Mouse (Mus musculus) thymus, postnatal 36 days (tissue): Measurements from ENCODE around the gene Cops9.

Experiments used
- DNase-seq, 2 experiments: peaks; one replicate each; pipeline ENCODE4 v3.0.0; 2022; ENCODE audit warnings: mixed read lengths in 2 of 2

Gene Cops9

DNA sequence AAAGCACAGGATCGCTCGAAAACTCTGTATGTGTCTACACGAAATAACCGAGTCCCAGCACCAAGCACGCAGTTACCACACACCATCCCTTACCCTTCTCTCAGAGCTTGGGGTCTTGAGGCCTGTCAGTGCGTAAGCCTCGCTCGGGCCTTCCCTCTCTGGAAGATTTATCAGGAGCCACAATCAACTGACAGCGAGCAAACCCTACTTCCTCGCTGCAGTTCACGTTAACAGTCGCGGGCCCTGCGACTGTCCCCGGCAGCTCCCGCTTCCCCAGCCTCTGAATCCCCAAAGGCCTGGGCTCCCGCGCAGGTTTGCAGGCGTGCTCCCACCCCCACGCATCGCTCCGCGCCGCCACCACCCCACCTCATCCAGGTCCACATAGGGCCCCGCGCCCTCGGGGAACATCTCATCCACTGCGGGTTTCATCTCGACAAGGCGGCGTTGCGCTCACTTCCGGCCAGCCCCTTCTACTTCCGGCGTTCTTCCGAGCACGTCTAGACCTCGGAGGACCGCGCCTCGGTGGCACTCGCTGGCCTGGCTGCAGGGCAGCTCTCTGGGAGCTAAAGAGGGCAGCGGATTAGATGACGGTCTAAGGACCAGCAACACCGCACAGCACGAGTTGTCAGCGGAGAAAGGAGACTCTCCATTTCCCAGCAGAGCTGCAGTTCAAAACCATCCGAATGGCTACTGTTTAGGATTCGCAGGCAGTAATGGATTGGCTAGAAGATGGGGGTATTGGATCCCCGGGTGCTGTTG, at the start of gene Cops9:
Gene Cops9 (minus strand): TSS at position 472 of the 759 bp plus-strand sequence.
- peak; percentile 82 to 84 for DNase-seq

DNA sequence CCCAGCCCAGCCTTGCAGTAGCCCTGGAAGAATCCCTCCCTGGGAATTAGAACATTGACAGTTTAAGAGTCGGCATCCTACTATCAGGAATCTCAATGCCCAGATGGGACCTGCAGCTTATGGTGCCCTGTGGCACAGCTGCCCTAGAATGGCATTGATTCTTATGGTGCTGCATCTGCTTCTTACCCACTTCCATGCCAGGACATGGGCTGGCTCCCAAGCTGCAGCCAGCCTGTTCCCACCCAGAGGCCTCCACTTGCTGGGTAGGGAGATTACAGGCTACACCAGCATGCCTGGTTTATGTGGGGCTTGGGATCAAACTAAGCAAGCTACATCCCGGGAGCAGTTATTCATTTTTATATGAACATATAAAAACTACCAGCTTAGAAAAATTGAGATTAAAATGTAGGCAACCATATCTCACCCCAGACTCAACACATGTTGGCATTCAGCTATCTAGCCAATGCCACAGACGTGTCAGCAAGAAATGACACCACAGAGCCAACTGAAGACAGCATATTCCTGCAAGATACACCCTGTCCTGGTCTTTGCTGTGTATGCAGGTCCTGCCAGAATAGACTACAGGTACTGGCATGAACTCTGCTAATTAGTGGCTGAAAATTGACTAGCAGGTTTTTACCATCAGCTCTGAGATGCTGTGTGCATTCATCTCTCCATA, 49.5 kb upstream of the Cops9 start:
- no peak for DNase-seq

DNA sequence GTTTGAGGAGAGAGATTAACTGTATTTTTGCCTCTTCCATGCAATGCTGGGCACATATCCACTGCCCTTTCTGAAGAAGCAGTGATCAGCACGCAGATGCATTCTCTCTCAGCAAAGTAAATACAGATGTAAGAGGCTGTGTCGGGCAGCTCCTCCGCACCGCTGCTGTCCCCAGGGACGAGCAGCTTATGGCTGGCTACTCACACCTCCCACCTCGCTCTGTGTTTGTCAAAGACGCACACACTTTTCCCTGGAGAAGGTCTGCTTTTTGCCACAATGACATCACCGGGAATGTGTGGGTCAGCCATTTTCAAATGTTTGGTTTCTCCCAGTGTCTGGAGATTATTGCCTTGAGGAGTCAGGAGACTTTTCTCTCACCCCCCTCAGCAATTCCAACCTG, 45.2 kb upstream of the Cops9 start:
- DNase-seq = no peak

DNA sequence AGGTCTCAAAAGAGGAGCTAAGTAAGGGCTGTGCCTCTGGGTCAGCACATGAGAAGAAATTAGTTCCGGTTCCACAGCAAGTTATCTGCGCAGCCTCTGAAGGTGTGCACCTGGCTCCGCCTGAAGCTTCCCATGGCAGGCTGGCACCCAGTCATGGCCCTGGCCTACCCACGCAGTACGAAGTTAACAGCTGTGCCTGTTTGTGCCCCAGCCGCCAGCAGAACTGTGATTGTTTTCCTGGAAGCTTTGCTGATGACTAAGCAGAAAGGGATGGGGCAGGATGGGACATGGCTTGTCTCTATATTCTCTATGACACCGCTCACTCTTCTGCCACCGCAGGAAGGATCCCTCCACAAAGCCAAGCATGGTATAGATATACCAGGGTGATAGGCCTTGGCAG, 41.4 kb upstream of the Cops9 start:
- DNase-seq = no peak

DNA sequence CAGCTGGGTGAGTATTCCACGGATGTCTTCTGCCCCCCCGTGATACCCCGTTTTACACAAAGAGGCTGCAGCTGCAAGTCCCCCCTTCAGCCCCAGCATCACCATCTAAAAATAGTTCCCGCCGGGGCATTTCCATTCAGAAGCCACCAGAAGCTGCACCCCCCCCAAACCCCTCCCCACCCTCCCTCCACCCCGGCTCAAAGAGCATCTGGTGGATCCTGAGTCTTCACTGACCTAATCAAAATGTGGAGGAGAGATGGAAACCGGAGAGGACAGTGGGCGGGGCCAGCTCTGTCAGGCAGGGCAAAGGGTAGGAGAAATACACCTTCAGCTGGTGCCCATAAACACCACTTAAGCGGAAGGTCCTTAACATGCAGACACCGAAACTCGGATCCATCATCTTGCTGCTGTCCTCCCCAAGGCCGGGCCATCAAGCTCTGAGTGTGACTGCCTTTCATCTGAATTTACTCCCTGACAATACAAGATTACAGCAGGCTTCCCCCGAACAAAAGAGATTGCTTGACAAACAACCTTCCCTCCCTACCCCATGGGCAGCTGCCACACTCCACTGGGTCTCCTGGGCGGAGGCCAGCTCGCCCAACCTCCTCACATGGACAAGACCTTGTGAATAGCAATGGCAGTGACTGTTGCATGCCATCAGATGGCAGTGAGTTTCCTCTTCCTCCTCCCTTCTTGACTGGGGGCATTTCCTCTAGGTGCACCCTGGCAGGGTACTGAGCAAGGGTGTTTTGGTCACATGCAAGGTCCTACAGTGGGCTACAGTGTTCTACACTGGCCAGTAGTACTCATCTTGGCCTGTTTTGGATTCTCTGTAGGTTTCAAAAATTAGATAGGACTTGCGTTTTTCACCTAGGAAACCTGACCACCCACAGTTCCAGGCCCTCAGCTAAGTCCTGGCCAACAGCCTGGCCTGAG, 39.2 kb upstream of the Cops9 start:
- no peak for DNase-seq

DNA sequence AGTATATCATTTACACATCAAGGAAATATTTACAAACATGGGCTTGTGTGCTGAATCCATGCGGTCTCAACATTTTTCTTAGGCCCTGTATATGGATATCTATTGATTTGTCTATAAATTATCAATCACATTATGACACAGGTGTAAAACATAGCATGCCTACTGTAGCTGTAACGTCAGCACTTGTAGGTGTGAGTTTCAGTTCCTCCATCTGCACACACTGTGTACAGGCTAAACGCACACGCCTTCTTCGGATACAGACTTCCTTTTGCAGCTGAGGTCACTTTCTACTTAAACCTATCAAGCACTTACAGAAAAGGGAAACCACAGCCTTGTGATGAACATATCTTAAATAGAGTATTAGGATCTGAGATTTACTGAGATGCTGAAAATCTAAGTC, 37.0 kb upstream of the Cops9 start:
- DNase-seq = no peak

DNA sequence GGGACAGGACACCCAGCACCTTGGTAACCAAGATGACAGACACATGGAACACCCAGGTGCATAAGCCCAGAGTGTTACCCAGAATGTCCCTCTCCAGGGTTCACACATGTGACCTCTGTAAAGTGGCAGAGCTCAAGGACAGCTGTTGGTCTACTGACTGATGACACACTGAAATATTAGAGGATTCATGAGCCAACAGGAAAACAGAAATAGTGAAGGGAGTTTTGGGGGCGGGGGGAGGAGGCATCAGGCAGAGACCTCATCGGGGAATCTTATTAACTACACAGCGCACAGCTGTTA, 34.8 kb upstream of the Cops9 start:
- DNase-seq = no peak

DNA sequence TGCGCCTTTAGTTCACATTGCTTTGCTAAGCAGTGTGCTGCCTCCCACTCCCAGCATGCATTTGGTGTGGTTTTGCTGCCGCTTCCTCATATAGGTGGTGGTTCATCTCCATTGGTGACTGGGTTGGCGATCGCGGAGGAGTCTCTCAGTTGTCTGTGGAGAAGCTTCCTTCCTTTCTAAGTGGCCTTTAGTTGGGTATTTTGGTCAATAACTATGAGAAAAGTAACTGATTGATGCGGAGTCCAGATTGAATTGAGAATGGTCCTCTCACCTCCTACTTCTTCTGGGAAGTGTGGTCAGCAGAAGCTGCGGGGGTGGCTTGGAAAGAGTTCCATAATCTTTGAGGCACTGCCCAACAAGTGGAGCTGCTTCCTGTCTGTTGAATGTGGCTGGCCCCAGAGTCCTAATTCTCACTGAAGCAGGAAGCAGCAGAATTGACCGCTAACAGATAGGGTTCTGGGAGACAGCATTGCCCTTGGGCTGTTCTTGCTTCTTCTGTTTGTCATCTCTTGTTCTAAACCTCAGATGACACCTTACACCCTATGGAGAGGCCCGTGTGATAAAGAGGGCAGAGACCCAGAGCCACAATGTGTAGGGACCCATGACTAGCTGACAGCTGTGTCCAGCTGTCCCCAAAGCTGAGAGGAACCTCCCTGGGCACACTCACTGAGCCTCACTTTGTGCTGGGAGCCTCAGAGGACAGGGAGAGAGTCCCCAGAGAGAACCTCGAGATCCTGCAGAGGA, 34.3 kb upstream of the Cops9 start:
- no peak for DNase-seq

DNA sequence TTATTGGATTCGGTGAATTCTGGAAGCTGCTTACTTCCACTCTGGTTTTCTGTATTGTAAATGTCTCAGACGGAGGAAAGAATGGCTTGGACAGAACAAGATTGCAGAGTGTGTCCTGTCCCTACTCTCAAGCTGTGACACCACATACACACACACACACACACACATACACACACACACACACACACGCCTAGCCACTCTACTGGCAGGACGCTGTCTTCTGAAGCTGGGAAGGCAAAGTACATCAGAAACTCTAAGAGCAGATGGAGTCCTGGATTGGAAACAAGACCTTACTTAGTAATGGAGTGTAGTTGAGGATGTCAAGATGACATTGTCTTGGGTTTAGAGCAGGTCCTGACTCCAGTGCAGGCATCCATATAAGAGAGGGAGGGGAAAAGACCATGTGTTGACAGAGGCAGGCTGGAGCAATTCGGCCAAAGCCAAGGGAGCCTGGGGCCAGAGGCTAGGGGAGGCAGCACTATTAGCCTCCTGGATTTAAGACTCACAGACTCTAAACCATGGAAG, 31.5 kb upstream of the Cops9 start:
- no peak for DNase-seq

DNA sequence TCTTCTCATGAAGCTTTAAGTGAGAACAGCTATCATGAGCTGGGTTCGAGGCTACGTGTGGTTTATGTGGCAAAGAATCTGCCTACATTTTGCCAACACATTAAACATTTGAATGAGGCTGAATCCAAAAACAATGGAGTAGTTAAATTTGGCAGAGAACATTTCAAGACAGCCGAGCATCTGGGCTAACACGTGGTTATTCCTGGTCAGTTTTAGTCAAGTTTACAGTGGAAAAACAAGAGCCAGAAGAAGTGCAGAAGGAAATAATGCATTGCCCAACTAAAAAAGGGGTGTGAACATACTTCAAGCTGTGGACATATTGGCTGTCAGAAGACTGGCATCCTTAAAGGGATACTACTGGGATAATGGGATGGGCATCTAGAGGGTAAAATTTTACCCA, 29.5 kb upstream of the Cops9 start:
- no peak for DNase-seq

DNA sequence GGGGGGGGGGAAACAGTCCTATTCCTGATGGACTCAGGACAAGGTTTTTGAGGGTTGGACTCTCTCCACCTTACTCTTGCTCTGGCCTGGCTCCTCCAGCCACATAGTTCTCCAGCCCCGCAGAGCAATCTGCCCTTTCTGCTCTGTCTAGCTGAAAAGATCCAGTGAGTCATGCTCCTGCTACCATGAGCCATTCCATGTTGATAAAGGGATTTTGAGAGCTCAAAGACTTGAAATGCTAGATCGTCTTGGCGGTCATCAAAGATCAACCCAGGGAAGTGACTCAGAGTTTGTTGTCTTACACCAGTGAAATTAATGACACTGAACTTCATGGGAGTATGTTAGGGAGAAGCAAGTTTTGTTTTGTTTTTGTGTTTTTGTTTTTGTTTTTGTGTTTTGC, 27.6 kb upstream of the Cops9 start:
- DNase-seq = no peak

DNA sequence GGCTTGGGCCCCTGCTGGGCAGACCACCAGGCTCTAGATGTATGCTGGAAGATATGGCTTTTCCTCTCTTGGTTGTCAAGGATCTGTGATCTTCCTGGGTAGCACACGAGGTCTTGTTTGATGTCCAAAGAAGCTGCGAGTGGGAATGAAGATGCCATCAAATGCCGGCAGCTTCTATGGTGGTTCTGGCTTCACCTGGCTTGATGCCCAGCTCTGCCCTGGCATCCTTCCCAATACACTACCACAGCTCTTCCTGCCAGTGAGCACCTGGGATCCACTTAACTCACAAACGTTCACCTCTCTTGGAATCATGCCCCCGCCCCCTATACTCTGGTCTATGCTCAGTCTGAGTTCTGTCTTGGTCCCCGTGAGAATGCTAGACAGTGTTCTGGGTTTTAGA, 25.3 kb upstream of the Cops9 start:
- no peak for DNase-seq

DNA sequence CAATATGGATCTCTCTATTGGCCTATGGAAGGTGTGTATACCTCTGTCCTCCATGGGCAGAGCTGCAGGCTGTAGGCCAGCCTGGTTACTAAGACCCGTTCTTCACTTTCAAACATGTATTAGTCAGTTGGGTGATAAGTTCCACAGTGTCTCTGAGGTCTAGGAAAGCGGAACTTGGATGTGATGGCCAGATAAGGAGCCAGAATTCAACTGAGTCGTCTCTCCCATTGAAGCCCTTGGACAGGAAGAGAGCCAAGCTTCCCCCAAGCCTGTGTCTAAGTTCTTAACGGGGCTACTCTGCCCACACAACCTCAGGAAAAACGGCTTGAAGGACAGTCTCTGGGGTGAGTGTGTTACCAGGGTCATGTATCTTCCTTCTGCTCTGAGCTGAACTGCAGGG, 17.6 kb upstream of the Cops9 start:
- DNase-seq = no peak

DNA sequence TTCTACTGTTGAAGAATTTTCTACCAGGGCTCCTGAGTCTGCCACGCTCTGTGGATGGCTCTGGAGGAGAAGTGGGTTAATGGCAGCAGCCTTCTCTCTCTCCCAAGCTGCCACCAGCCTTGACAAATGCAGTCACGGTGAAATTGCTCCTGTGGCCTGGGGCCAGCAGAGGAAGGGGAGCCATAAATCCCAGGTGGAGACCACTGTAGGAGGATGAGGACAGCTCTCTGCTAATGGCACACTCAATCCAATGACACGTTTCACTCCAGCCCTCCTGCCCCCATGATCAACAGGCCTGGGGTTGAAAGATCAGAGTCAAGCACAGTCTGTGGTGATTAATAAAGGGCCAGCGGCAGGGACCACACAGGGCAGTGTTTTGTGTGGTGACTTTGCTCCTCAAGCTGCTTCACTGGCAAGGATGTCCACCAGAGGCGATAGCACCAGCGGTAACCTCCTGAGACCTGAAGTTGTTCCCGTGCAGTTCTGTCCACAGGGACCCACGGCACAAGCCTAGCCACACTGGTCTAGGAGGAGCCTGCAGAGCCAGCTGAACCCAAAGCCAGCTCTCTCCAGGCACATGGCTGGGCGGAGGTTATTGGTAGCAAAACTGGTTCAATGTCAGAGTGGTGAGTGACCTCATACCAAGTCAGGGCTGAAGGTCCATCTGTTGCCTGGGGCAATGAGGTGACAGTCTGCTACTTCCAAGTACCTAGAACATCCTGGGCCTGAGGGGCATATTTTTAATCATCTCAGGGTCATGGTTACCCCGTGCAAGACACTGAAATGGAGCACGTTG, 15.4 kb upstream of the Cops9 start:
- DNase-seq = no peak

DNA sequence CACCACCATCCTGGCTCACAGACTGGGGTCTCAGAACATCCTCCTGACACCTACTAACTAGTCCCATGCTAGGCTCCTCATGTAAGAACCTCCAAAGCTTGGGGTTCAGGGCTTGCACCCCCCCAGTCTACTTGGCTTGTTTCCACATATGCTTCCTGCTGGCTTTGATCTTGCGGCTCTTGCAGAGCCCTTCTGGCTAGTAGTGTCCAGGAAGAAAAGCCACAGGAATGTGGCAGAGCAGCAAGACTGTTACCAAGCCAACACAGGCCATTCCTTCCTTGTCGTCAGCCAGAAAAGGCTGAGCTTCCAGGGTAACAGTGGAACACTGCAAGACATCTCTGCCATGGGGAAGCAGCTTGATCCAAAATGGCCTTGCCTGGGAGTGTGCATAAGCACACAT, 12.9 kb upstream of the Cops9 start:
- DNase-seq = no peak

DNA sequence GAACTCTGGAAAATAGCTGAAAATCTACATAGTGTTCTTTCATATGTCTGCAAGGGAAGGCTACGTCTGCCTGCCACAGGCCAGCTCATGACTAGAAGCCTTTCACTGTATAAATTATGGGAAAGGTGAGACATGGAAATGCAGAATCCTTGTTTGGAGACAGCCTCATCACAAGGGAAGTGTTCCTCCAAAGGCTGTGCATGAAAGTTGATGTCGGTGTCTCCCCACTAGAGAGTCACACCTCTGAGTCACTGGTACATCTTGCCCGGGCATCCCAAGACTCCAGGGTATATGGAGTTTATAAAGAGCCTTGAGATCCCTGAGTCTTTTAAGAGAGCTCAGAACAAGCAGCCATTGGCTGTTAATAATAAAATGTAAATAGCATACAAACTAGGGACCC, 11.4 kb upstream of the Cops9 start:
- DNase-seq = no peak

DNA sequence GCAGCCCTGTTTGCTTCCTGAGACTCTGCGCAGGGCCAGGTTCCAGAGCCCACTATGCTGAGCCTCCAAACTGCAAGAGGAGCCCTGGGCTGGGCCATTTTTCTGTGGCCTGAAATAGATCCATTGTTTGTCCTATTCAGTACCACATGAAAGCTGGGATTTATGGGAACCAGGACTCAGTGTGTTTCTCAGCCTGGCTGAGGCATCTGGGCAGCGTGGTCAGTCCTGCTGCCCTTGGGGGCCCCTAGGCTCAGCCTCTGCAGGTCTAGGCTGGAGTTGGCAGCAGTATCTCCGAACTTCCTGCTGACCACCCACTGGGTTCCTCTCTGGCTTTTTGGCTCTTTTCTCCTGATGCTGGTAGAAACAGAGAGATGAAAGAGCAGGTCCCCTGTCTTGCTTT, 9.7 kb upstream of the Cops9 start:
- DNase-seq = peak in 1 of 2 experiments; percentile 1

DNA sequence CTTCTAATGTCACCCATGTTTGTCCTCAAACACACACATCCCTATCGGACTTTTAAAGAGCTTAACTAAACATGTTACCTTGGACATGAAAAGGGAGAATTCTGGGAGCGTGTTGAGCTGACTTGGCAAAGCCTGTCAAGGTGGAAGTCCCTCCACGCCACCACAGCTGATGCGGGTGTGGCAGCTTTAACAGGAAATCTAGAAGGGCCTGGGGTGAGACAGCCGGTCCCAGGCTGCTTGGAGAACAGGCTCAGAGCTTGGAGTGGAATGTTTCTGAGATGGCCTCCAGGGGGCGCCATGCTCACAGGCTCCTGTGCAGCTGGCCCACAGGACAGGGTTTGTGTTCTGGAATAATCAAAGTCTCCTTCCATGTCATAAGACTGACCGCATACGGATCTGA, 6.9 kb upstream of the Cops9 start, which contains the start of gene Otos:
Gene Otos (minus strand): TSS at position 169 of the 400 bp plus-strand sequence.
- peak; percentile 50 to 53 for DNase-seq

DNA sequence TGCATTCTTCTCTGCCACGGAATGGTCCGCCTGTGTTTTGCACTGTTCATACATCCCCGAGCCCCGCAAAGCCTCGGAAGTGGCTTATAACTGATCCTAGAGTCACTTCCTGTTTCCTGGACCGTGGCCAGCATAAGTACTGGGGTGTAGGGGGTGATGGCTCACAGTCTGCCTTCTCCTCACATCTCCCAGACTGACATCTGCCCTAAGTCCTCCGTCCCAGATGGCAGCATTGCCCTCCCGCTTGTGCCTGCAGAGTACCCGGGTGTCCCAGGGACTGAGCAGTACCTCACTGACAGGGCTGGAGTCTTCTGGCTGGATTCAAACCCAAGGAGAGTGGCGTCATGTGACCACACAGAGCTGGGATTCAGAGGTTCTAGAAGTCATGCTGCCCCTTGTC, 6.4 kb upstream of the Cops9 start:
- DNase-seq = no peak

DNA sequence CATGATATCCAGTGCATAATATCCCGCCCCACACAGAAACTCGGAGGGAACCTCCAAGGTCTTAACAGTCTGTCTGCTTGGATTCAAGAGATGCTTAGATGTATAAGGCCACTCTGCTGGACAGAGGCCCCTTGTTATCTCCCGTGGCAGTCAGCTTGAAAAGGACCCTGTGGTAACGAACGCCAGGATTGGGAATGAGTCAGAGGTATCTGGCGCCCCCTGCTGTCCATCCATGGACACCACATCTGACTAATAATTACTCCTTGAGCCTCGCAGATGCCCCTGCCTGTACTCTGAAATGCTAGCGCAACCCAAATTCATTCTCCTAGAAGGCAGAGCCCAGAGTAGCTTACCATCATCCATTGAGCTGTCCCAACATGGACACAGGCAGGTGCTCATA, 6.0 kb upstream of the Cops9 start:
- DNase-seq = peak; percentile 32 to 52

DNA sequence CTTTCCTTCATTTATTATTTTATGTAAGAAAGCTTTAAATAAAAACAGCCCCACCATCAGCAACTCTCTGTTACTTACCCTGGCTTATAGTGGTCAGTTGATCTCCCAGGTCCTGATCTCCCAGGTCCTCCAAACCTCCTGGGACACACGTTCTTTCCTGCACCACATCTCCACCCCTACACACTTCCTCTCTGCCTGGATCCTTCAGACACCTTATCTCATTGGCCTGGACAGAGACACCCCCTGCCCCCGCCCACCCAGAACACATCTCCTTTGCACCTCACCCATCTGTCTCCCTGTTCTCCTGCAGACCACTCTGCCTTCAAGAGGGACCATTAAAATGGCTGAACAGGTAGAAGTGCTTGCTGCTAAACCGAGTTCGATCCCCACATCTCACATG, 5.2 kb upstream of the Cops9 start:
- DNase-seq = no peak

DNA sequence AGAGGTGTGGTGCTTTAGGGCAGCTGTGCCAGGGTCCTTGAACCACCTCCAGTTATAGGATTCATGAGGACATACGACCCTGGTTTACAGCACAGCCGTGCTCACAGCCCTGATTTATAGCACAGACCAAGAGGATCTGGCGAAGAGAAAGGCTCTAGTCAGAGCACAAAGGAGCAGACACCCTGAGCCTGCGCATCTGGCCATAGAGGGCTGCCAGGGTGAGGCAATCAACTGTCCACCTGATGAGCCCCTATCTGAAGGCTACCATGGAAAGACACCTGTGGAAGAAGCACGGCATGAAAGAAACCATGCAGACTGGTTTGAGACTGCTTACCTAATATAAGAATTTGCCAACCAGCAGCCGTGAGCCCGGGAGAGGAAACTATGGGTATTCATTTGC, 4.8 kb upstream of the Cops9 start:
- DNase-seq = no peak
